Mouse (Mus musculus) hindbrain, postnatal 0 days (tissue): ENCODE measurements around the gene Tssk2. TPM values are rescaled to one million over a fixed set of nuclear protein-coding genes. Genes with fewer than 3 reads are reported as not detected.

Experiments
- ATAC-seq: fragments of 200-750 bp; cut with Nextera tagmentation; 2 replicates; pipeline ENCODE4 v1.8.0; 2017; ENCODE audit warnings: mild to moderate bottlenecking, moderate TSS enrichment, moderate library complexity
- DNase-seq: peaks from one replicate; pipeline ENCODE4 v3.0.0-alpha.2; 2015; ENCODE audit warnings: low spot score
- H3K27ac ChIP-seq: fragments of 300-500 bp; sonication (generic); 2 replicates; pipeline ENCODE4 v1.5.1; 2014; ENCODE audit warnings: mild to moderate bottlenecking
- H3K27me3 ChIP-seq: fragments of 300-500 bp; sonication (generic); 2 replicates; pipeline ENCODE4 v1.6.1; 2014; ENCODE audit warnings: low read length, mixed read lengths; ENCODE audit not compliant: insufficient read depth
- H3K36me3 ChIP-seq: fragments of 300-500 bp; sonication (generic); 2 replicates; pipeline ENCODE4 v1.6.1; 2014; ENCODE audit warnings: low read length, mixed read lengths; ENCODE audit not compliant: insufficient read depth
- H3K4me1 ChIP-seq: fragments of 300-500 bp; sonication (generic); 2 replicates; pipeline ENCODE4 v1.6.1; 2014; ENCODE audit warnings: antibody characterized with exemption, low read length, mixed read lengths; ENCODE audit not compliant: insufficient read depth
- H3K4me2 ChIP-seq: fragments of 300-500 bp; sonication (generic); 2 replicates; pipeline ENCODE4 v1.6.1; 2014; ENCODE audit warnings: low read depth, mild to moderate bottlenecking, low read length, moderate library complexity, mixed read lengths
- H3K4me3 ChIP-seq: fragments of 300-500 bp; sonication (generic); 2 replicates; pipeline ENCODE4 v1.5.1; 2014; ENCODE audit warnings: low read length
- H3K9ac ChIP-seq: fragments of 300-500 bp; sonication (generic); replicated peaks from 2 replicates; pipeline ENCODE4 v1.6.1; 2014; ENCODE audit warnings: mild to moderate bottlenecking, low read length, moderate library complexity, mixed read lengths
- H3K9me3 ChIP-seq: fragments of 300-500 bp; sonication (generic); 2 replicates; pipeline ENCODE4 v1.6.1; 2016; ENCODE audit warnings: low read length, mixed read lengths
- CTCF ChIP-seq: IDR thresholded peaks from 2 replicates; pipeline ENCODE4 v1.5.1; 2016; ENCODE audit warnings: antibody characterized with exemption, control low read depth, low read depth
- WGBS: fragments of 180-500 bp; shearing (Covaris S2); extraction: QIAGEN DNeasy Blood & Tissue Kit; methylation state at CpG from one replicate; pipeline ENCODE4 v1.1.7; 2014; 5-methylcytosine and 5-hydroxymethylcytosine counted together
- polyA plus RNA-seq: library from polyadenylated mRNA; unstranded; fragments of >200 nt; fragmentation: Nextera tagmentation; extraction: Ambion mirVana; gene quantifications from 2 replicates; pipeline ENCODE4 v1.2.1, GENCODE M21; 2015
- total RNA-seq: library from RNA; depleted of rRNA; stranded (reverse); fragments of >200 nt; gene quantifications from 2 replicates; pipeline ENCODE4 v1.2.3, GENCODE M21; 2014

Tssk2 gene
- total and polyA plus RNA-seq, 2 experiments from 2014 or later: not detected

- TF ChIP-seq CTCF: no peak
- WGBS: 90% methylated on average over 4 of the region's 4 CpGs
- Histone ChIP-seq H3K9ac (no peak overlapping the region), H3K4me3 (no peak overlapping the region), H3K4me2 (no peak overlapping the region), H3K36me3 (no peaks in the 10 kb centered on the region), H3K27me3 (no peaks in the 10 kb centered on the region), H3K9me3 (no peaks in the 10 kb centered on the region), H3K4me1 (no peaks in the 10 kb centered on the region), H3K27ac (no peak overlapping the region)
- DNase-seq: no peak
- no peak for ATAC-seq
These were observed 18.9 kb upstream of the Tssk2 start for GRCm38 (mm10) chr16:17879571-17879970.

GRCm38 (mm10) chr16:17882196-17882595, 16.2 kb upstream of the Tssk2 start:
- TF ChIP-seq CTCF: no peak
- Histone ChIP-seq H3K9ac (no peak overlapping the region), H3K27me3 (no peaks in the 10 kb centered on the region), H3K4me1 (no peaks in the 10 kb centered on the region), H3K4me3 (no peak overlapping the region), H3K9me3 (no peaks in the 10 kb centered on the region), H3K36me3 (no peaks in the 10 kb centered on the region), H3K27ac (no peak overlapping the region), H3K4me2 (no peak overlapping the region)
- no peak for ATAC-seq
- no peak for DNase-seq

- no peaks in the 10 kb centered on the region for H3K9me3 ChIP-seq
- H3K4me3 ChIP-seq: no peak overlapping the region
- no peak overlapping the region for H3K9ac ChIP-seq
- H3K27ac ChIP-seq: no peak overlapping the region
- no peak for TF ChIP-seq CTCF
- no peak for ATAC-seq
- no peak for DNase-seq
- no peak overlapping the region for H3K4me2 ChIP-seq
- no peaks in the 10 kb centered on the region for H3K27me3 ChIP-seq
- 87% methylated on average over 6 of the region's 6 CpGs for WGBS
- no peaks in the 10 kb centered on the region for H3K4me1 ChIP-seq
- H3K36me3 ChIP-seq: no peaks in the 10 kb centered on the region
These were observed 14.3 kb upstream of the Tssk2 start for GRCm38 (mm10) chr16:17884116-17884515.

- DNase-seq: no peak
- Histone ChIP-seq H3K9me3 (no peaks in the 10 kb centered on the region), H3K36me3 (no peaks in the 10 kb centered on the region), H3K4me3 (peak overlapping the region; percentile 58), H3K27me3 (no peaks in the 10 kb centered on the region), H3K4me2 (peak overlapping the region; percentile 84), H3K9ac (peak overlapping the region; percentile 96; the same call in 1 of the 2 replicates), H3K4me1 (peaks cover 19% of the 10 kb centered on the region), H3K27ac (peak overlapping the region; percentile 36; the same call in 1 of the 2 replicates)
- WGBS: 77% methylated on average over 6 of the region's 6 CpGs
- no peak for ATAC-seq
- TF ChIP-seq CTCF: no peak
These were observed 8.6 kb upstream of the Tssk2 start for GRCm38 (mm10) chr16:17889689-17890341.

- Histone ChIP-seq H3K4me3 (peak overlapping the region; percentile 58), H3K36me3 (no peaks in the 10 kb centered on the region), H3K4me1 (peaks cover 19% of the 10 kb centered on the region), H3K9me3 (no peaks in the 10 kb centered on the region), H3K27ac (peak overlapping the region; percentile 36; the same call in 1 of the 2 replicates), H3K27me3 (no peaks in the 10 kb centered on the region), H3K4me2 (peak overlapping the region; percentile 84), H3K9ac (peak overlapping the region; percentile 96)
- DNase-seq: peak; percentile 12
- TF ChIP-seq CTCF: no peak
- 35% methylated on average over 2 of the region's 2 CpGs for WGBS
- no peak for ATAC-seq
These were observed 8.1 kb upstream of the Tssk2 start for GRCm38 (mm10) chr16:17890342-17890727.

- WGBS: under 1% methylated on average over 40 of the region's 44 CpGs
- ATAC-seq: peak; percentile 53
These were observed 7.4 kb upstream of the Tssk2 start for GRCm38 (mm10) chr16:17890917-17891566.

GRCm38 (mm10) chr16:17891567-17891959, 6.9 kb upstream of the Tssk2 start, which contains the start of gene Gm20518:
Gene Gm20518, minus strand, starts transcription at chr16:17891671.
- H3K9me3 ChIP-seq: no peaks in the 10 kb centered on the region
- H3K36me3 ChIP-seq: no peaks in the 10 kb centered on the region
- DNase-seq: peak; percentile 99
- 3% methylated on average over 38 of the region's 38 CpGs for WGBS
- peak; percentile 31; the same call in 1 of the 2 replicates for TF ChIP-seq CTCF
- H3K9ac ChIP-seq: peak within 1 kb of the TSS; percentile 96
- H3K27me3 ChIP-seq: no peaks in the 10 kb centered on the region
- ATAC-seq: peak; percentile 99
- peak within 1 kb of the TSS; percentile 97 for H3K27ac ChIP-seq
- peak within 1 kb of the TSS; percentile 84 for H3K4me2 ChIP-seq
- peaks cover 19% of the 10 kb centered on the region for H3K4me1 ChIP-seq
- peak within 1 kb of the TSS; percentile 58 for H3K4me3 ChIP-seq

More at GRCm38 (mm10) chr16:17890917-17891566, 7.4 kb upstream of the Tssk2 start:
- Histone ChIP-seq H3K4me1 (peaks cover 19% of the 10 kb centered on the region), H3K36me3 (no peaks in the 10 kb centered on the region), H3K4me3 (peak overlapping the region; percentile 58), H3K27me3 (no peaks in the 10 kb centered on the region), H3K9ac (peak overlapping the region; percentile 96), H3K27ac (peak overlapping the region; percentile 97), H3K4me2 (peak overlapping the region; percentile 84), H3K9me3 (no peaks in the 10 kb centered on the region)
- no peak for TF ChIP-seq CTCF
- DNase-seq: peak; percentile 85
